Mouse (Mus musculus) neural tube, embryonic 14.5 days (tissue): ENCODE measurements around the gene Mpped1. TPM values are rescaled to one million over a fixed set of nuclear protein-coding genes. Genes with fewer than 3 reads are reported as not detected.

Source experiments
- ATAC-seq: fragments of 200-750 bp; cut with Nextera tagmentation; 2 replicates; pipeline ENCODE4 v1.8.0; 2017; ENCODE audit warnings: low read depth, mild to moderate bottlenecking, moderate TSS enrichment, moderate library complexity
- H3K27ac ChIP-seq: fragments of 300-500 bp; sonication (generic); 2 replicates; pipeline ENCODE4 v1.5.1; 2014; ENCODE audit warnings: low read depth, mild to moderate bottlenecking, control low read depth, low read length, moderate library complexity, mixed read lengths
- H3K27me3 ChIP-seq: fragments of 300-500 bp; sonication (generic); 2 replicates; pipeline ENCODE4 v1.6.1; 2014; ENCODE audit warnings: low read length; ENCODE audit not compliant: control insufficient read depth, insufficient read depth
- H3K36me3 ChIP-seq: fragments of 300-500 bp; sonication (generic); 2 replicates; pipeline ENCODE4 v1.6.1; 2014; ENCODE audit warnings: low read length, mixed read lengths; ENCODE audit not compliant: control insufficient read depth, insufficient read depth
- H3K4me1 ChIP-seq: fragments of 300-500 bp; sonication (generic); 2 replicates; pipeline ENCODE4 v1.6.1; 2014; ENCODE audit warnings: low read length; ENCODE audit not compliant: control insufficient read depth, insufficient read depth
- H3K4me2 ChIP-seq: fragments of 300-500 bp; sonication (generic); 2 replicates; pipeline ENCODE4 v1.6.1; 2014; ENCODE audit warnings: mild to moderate bottlenecking, low read depth, low read length, control low read depth
- H3K4me3 ChIP-seq: fragments of 300-500 bp; sonication (generic); 2 replicates; pipeline ENCODE4 v1.5.1; 2014; ENCODE audit warnings: low read depth, low read length, control low read depth, mixed read lengths
- H3K9ac ChIP-seq: fragments of 300-500 bp; sonication (generic); replicated peaks from 2 replicates; pipeline ENCODE4 v1.6.1; 2014; ENCODE audit warnings: low read depth, mild to moderate bottlenecking, control low read depth, low read length, mixed read lengths
- H3K9me3 ChIP-seq: fragments of 300-500 bp; sonication (generic); 2 replicates; pipeline ENCODE4 v1.6.1; 2016; ENCODE audit warnings: low read length; ENCODE audit not compliant: control insufficient read depth
- WGBS: fragments of 180-500 bp; shearing (Covaris S2); extraction: QIAGEN DNeasy Blood & Tissue Kit; methylation state at CpG from one replicate; pipeline ENCODE4 v1.1.7; 2014; 5-methylcytosine and 5-hydroxymethylcytosine counted together
- polyA plus RNA-seq: library from polyadenylated mRNA; unstranded; fragments of >200 nt; fragmentation: Nextera tagmentation; extraction: Ambion mirVana; gene quantifications from 2 replicates; pipeline ENCODE4 v1.2.1, GENCODE M21; 2014

Mpped1 gene
- polyA plus RNA-seq, 1 experiment from 2014 or later = 39.2 TPM

DNA sequence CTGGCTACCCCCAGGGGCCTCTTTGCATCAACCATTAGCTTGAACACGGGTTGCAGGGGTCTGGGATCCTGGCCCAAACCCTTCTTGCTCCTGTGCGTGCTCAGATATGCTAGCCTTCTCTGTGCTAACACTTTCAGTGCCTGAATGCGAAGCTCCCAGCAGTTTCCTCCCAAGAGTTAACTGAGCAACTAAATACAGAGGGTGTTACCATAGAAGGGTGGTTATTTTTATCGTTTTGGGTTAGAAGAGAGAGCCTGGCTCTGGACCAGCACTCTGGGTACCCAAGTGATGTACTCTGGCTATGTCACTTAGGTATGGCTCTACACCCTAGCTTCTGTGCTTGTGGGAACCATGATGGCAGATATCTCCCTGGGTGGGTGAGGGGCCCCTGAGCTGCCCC, 68.2 kb downstream of the Mpped1 start:
- Histone ChIP-seq H3K9me3 (no peaks in the 10 kb centered on the region), H3K4me1 (peaks cover 18% of the 10 kb centered on the region), H3K27me3 (no peaks in the 10 kb centered on the region), H3K27ac (peak overlapping the region; percentile 57; the same call in 1 of the 2 replicates), H3K4me2 (no peak overlapping the region), H3K9ac (0 out of 2 replicates have a peak overlapping the region, but pooled peaks have one; percentile 16), H3K36me3 (no peaks in the 10 kb centered on the region), H3K4me3 (no peak overlapping the region)
- 71% methylated on average over 4 of the region's 4 CpGs for whole genome bisulfite sequencing
- ATAC-seq = no peak

DNA sequence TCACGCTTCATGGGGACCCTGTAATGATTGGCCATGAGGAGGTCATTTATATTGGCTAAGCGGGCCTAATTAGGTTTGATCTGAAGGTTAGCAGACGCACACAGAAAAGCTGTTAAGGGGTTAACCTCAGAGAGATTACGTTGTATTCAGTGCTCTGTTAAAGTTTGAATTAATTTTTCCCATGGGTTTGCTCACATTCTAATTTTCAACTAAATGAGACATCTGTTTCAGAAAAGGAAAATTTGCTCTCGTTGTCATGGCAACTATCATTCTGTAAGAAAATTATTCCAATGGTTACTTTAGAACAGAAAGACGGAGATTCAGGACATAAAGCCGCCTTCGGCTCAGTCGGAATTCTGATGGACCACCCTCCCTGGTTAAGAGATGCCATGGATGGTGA, 68.9 kb downstream of the Mpped1 start:
- Histone ChIP-seq H3K4me3 (no peak overlapping the region), H3K9ac (no peak overlapping the region), H3K27ac (peak overlapping the region; percentile 73; the same call in 1 of the 2 replicates), H3K36me3 (no peaks in the 10 kb centered on the region), H3K27me3 (no peaks in the 10 kb centered on the region), H3K9me3 (no peaks in the 10 kb centered on the region), H3K4me1 (peaks cover 18% of the 10 kb centered on the region), H3K4me2 (no peak overlapping the region)
- 44% methylated on average over 9 of the region's 9 CpGs for WGBS
- no peak for ATAC-seq

DNA sequence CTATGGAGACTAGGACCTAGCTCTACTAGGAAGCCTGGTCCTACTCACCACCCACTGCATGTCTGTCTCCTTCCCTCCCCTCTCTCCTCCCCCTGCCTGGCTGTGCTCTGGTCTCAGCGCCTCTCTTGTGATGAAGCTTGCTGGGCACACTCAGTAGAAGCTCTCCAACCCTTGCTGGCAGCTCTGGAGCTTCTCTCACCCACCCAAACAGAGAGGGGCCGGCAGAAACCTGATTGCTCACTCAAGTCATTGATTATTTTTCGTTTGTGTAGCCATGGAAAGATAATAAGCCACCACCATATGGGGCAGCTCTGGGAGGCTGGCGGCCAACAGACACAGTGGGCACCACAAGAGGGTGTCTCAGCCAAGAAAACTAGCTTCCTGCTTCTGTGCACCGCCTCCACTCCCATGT, 74.1 kb downstream of the Mpped1 start:
- Histone ChIP-seq H3K4me3 (no peak overlapping the region), H3K9ac (no peak overlapping the region), H3K27me3 (no peaks in the 10 kb centered on the region), H3K27ac (no peak overlapping the region), H3K9me3 (no peaks in the 10 kb centered on the region), H3K4me1 (peaks cover 8% of the 10 kb centered on the region), H3K36me3 (no peaks in the 10 kb centered on the region), H3K4me2 (no peak overlapping the region)
- 82% methylated on average over 5 of the region's 5 CpGs for WGBS
- no peak for ATAC-seq

DNA sequence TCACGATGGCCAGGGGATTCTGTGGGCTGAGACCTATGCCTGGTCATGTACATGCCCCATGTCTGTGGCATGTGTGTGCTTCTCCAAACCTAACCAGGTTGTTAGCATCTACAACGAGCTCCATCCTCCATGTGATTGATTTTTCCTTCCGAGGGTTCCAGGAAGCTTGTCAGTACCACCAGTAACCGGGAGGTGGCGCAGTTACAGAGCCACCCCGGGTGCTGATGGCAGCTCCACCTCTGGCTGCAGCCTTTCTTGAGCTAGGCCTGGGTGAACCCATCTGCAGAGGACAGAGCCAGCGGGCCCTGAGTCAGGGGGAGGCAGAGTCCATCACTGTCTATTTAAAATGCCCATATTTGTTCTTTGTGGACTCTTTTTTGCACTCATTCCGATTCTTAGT, 77.9 kb downstream of the Mpped1 start:
- 15% methylated on average over 8 of the region's 8 CpGs for WGBS
- H3K27ac ChIP-seq = no peak overlapping the region
- no peaks in the 10 kb centered on the region for H3K36me3 ChIP-seq
- H3K4me2 ChIP-seq = no peak overlapping the region
- no peak overlapping the region for H3K4me3 ChIP-seq
- H3K9ac ChIP-seq = no peak overlapping the region
- H3K9me3 ChIP-seq = no peaks in the 10 kb centered on the region
- no peaks in the 10 kb centered on the region for H3K4me1 ChIP-seq
- no peak; the same call in 1 of the 2 replicates for ATAC-seq
- no peaks in the 10 kb centered on the region for H3K27me3 ChIP-seq

DNA sequence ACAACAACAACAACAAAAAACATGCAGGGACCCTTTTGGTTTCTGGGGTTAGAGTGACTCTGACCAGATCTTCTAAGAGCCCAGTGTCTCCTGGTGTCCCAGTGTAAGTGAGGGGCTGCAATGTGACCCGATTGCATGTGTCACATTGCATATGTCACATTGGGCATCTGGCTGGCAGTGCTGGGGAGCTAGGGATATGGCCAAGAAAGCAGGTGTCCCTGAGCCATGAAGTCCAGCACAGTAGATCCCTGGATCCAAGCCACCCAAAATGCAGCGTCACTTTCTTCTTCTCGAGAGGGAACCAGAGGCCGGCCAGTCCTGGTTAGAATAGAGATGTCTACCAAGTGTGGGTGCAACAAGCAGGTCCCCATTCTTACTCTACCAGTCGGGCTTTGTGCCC, 86.4 kb downstream of the Mpped1 start:
- no peaks in the 10 kb centered on the region for H3K27me3 ChIP-seq
- no peak overlapping the region for H3K4me2 ChIP-seq
- ATAC-seq = no peak
- H3K9me3 ChIP-seq = no peaks in the 10 kb centered on the region
- no peak overlapping the region for H3K4me3 ChIP-seq
- no peaks in the 10 kb centered on the region for H3K4me1 ChIP-seq
- H3K36me3 ChIP-seq = no peaks in the 10 kb centered on the region
- H3K9ac ChIP-seq = no peak overlapping the region
- 89% methylated on average over 5 of the region's 5 CpGs for WGBS
- no peak overlapping the region for H3K27ac ChIP-seq

DNA sequence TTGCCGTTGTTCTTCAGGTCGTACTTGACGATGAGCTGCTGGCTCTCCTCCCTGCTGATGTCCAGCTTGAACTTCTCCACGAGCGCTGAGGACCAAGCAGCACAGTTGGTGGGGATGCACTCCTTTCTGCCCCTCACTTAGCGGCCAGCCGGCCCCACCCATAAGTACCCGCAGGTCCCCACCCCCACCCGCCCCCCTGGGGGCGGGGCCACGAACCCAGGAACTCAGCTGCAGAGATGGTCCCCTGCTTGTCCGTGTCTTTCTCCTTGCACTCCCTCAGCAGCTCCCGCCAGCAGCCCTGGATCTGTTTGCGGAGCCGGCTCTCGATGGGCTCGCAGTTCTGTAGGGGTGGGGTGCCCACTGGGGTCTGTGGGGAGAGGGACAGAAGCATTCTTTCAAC, 91.7 kb downstream of the Mpped1 start:
- no peak overlapping the region for H3K27ac ChIP-seq
- peaks cover 13% of the 10 kb centered on the region for H3K4me1 ChIP-seq
- WGBS = 13% methylated on average over 17 of the region's 17 CpGs
- H3K27me3 ChIP-seq = no peaks in the 10 kb centered on the region
- no peak overlapping the region for H3K4me2 ChIP-seq
- H3K9ac ChIP-seq = no peak overlapping the region
- no peak for ATAC-seq
- H3K9me3 ChIP-seq = no peaks in the 10 kb centered on the region
- no peak overlapping the region for H3K4me3 ChIP-seq
- no peaks in the 10 kb centered on the region for H3K36me3 ChIP-seq

DNA sequence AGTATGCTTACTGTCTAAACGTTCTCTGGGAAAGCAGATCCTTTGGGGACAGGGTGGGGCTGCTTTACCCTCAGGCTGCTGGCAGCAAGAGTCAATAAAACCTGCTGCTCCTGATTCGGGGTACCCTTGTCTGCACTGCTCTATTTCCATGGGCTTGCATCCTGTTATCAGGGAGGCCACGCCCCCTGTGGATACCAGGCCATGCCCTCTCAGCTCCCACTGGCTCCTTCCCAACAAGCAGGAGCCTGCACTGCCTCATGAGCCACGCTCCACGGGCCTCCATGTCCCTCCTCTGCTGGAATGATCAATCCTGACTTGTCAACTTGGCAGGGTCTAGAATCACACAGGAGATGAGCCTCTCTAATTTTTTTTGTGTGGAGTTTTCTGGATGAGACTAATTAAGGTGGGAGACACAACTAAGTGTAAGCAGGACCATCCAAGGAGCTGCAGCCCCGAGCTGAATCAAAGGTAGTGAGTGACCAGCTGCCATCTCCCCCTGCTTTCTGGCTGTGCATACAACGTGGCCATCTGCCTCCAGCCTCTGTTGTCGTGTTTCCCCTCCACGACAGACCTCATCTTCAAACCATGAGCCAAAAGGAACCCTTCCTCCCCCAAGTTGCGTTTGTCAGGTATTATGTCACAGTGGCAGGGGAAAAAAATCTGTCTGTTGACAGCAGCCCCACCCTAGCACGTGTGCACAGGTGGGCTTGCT, 98.0 kb downstream of the Mpped1 start:
- WGBS = 50% methylated on average over 11 of the region's 11 CpGs
- no peaks in the 10 kb centered on the region for H3K36me3 ChIP-seq
- no peaks in the 10 kb centered on the region for H3K9me3 ChIP-seq
- no peak overlapping the region for H3K4me2 ChIP-seq
- H3K27me3 ChIP-seq = no peaks in the 10 kb centered on the region
- no peak overlapping the region for H3K4me3 ChIP-seq
- H3K4me1 ChIP-seq = peaks cover 7% of the 10 kb centered on the region; the same call in 1 of the 2 replicates
- no peak for ATAC-seq
- H3K9ac ChIP-seq = no peak overlapping the region
- no peak overlapping the region for H3K27ac ChIP-seq

DNA sequence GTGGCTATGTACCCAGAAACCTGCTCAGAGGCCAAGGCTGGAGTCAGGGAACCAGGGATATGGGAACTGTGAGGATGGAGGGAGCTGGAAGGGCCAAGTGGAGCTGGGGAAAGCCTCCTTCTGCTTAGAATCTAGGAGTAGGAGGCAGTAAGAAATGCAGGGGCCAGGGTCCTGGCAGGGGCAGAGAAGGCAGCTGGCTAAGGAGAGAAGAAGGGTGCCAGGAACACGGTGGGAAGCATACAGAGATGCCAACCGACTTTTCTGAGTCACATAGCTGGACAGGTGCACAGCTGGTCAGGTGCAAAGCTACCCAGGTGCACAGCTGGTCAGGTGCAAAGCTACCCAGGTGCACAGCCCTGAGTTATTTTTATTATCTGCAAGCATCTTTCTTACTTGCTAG, 98.6 kb downstream of the Mpped1 start:
- Histone ChIP-seq H3K9me3 (no peaks in the 10 kb centered on the region), H3K9ac (no peak overlapping the region), H3K4me3 (no peak overlapping the region), H3K27me3 (no peaks in the 10 kb centered on the region), H3K27ac (no peak overlapping the region), H3K36me3 (no peaks in the 10 kb centered on the region), H3K4me1 (peaks cover under 1% of the 10 kb centered on the region; the same call in 1 of the 2 replicates), H3K4me2 (no peak overlapping the region)
- ATAC-seq = no peak
- WGBS = 94% methylated on average over 2 of the region's 2 CpGs

DNA sequence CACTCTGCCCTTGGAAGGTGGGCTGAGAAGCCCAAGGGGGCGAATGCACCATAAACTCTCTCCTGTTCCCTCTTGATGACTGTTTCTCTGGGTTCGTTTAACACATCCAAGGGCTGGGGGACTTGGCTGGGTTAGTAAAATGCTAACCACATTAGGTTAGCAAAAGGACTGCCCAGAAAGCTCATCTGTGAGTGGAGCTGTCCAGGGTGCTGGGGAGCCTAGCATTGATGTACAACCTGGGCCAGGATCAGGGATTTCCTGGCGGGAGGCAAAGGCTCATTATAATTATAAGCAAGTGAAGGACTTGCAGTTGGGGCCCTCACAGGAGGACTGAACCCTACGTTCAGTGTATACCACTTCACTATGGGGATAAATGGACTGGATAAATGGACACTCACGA, 100.6 kb downstream of the Mpped1 start:
- 24% methylated on average over 5 of the region's 5 CpGs for WGBS
- no peak overlapping the region for H3K4me3 ChIP-seq
- no peaks in the 10 kb centered on the region for H3K4me1 ChIP-seq

More for the DNA sequence above, 100.6 kb downstream of the Mpped1 start:
- Histone ChIP-seq H3K27me3 (no peaks in the 10 kb centered on the region), H3K36me3 (no peaks in the 10 kb centered on the region), H3K9ac (no peak overlapping the region), H3K9me3 (no peaks in the 10 kb centered on the region), H3K27ac (no peak overlapping the region), H3K4me2 (no peak overlapping the region)
- ATAC-seq = no peak
